ENCODE assay signal across 7 mouse cellular contexts in genomic region chr7:63937236-63938065, GRCm38 (mm10). TPM values are rescaled to one million over a fixed set of nuclear protein-coding genes. Genes with fewer than 3 reads are reported as not detected.
A peak's percentile ranks its signal among the peaks of the same experiment; 100 is the strongest.
DNase-seq lines count a peak whose midpoint lies in the region; ATAC-seq lines count a peak whose summit lies in the region.

No protein-coding gene starts in this region.

- peak overlapping the region; percentile 97 for H3K27ac ChIP-seq in hindbrain, embryonic 15.5 days (replicated peaks)
- peak overlapping the region; percentile 77 for H3K27ac ChIP-seq in limb, embryonic 11.5 days (replicated peaks; ENCODE audit: low read depth, low read length)
- peak overlapping the region; percentile 92 for H3K27ac ChIP-seq in midbrain, embryonic 12.5 days (replicated peaks)

- DNase-seq in ZHBTc4 (ENCODE audit: low read depth, low spot score): peak; percentile 92
- DNase-seq in cerebellum, adult 9-10 months: peak; percentile 82
- peak; percentile 84 for DNase-seq in gastrocnemius, adult 18-20 months (ENCODE audit: low spot score)
- DNase-seq in limb, embryonic 11.5 days (ENCODE audit: low spot score): peak; percentile 81
- DNase-seq in spleen, adult 18-20 months: peak; percentile 87 to 93

- no peaks in the 10 kb centered on the region for H3K27me3 ChIP-seq in hindbrain, embryonic 15.5 days
- H3K27me3 ChIP-seq in limb, embryonic 11.5 days (ENCODE audit: control insufficient read depth, insufficient read depth, low read length): no peaks in the 10 kb centered on the region
- H3K27me3 ChIP-seq in midbrain, embryonic 12.5 days: peaks cover 4% of the 10 kb centered on the region; the same call in 1 of the 2 replicates

- peaks cover 34% of the 10 kb centered on the region for H3K4me1 ChIP-seq in hindbrain, embryonic 15.5 days (replicated peaks)
- H3K4me1 ChIP-seq in limb, embryonic 11.5 days (ENCODE audit: control insufficient read depth, insufficient read depth, low read length): peaks cover 4% of the 10 kb centered on the region; the same call in 1 of the 2 replicates
- H3K4me1 ChIP-seq in midbrain, embryonic 12.5 days: peaks cover 33% of the 10 kb centered on the region

- no peak for ATAC-seq in hindbrain, embryonic 15.5 days (ENCODE audit: low FRiP score, low read depth)
- ATAC-seq in limb, embryonic 11.5 days (ENCODE audit: insufficient number of reproducible peaks, low FRiP score, low TSS enrichment, low read depth): peak; percentile 15
- ATAC-seq in midbrain, embryonic 12.5 days (ENCODE audit: low FRiP score, low read depth): peak; percentile 7

- peak overlapping the region; percentile 84 for H3K9ac ChIP-seq in hindbrain, embryonic 15.5 days
- peak overlapping the region; percentile 75 for H3K9ac ChIP-seq in limb, embryonic 11.5 days (ENCODE audit: low read length)
- H3K9ac ChIP-seq in midbrain, embryonic 12.5 days (replicated peaks): peak overlapping the region; percentile 96

- H3K4me3 ChIP-seq in hindbrain, embryonic 15.5 days: peak overlapping the region; percentile 96
- H3K4me3 ChIP-seq in limb, embryonic 11.5 days (ENCODE audit: low read depth, low read length): peak overlapping the region; percentile 67
- H3K4me3 ChIP-seq in midbrain, embryonic 12.5 days: peak overlapping the region; percentile 99

- peak overlapping the region; percentile 89 for H3K4me2 ChIP-seq in hindbrain, embryonic 15.5 days
- H3K4me2 ChIP-seq in limb, embryonic 11.5 days (ENCODE audit: low read depth, severe bottlenecking): peak overlapping the region; percentile 95
- peak overlapping the region; percentile 91 for H3K4me2 ChIP-seq in midbrain, embryonic 12.5 days (replicated peaks)

- H3K36me3 ChIP-seq in hindbrain, embryonic 15.5 days: no peaks in the 10 kb centered on the region
- H3K36me3 ChIP-seq in limb, embryonic 11.5 days (ENCODE audit: control insufficient read depth, insufficient read depth, low read length): no peaks in the 10 kb centered on the region
- H3K36me3 ChIP-seq in midbrain, embryonic 12.5 days: no peaks in the 10 kb centered on the region

- under 1% methylated on average over 71 of the region's 88 CpGs for WGBS in hindbrain, embryonic 15.5 days
- WGBS in limb, embryonic 11.5 days: under 1% methylated on average over 64 of the region's 88 CpGs
- under 1% methylated on average over 67 of the region's 88 CpGs for whole genome bisulfite sequencing in midbrain, embryonic 12.5 days

- H3K9me3 ChIP-seq in hindbrain, embryonic 15.5 days: no peaks in the 10 kb centered on the region
- no peaks in the 10 kb centered on the region for H3K9me3 ChIP-seq in limb, embryonic 11.5 days (ENCODE audit: control insufficient read depth, low read length)
- no peaks in the 10 kb centered on the region for H3K9me3 ChIP-seq in midbrain, embryonic 12.5 days

RNA-seq across cellular contexts. Expression of gene Klf13, which starts 1.3 kb away (rescaled TPM):
- total RNA-seq in gastrocnemius, adult 18-20 months (2021): 10 to 100 TPM; 33.3 to 55.3 TPM
- 24.7 and 26.8 TPM in 2 replicates for polyA plus RNA-seq in hindbrain, embryonic 15.5 days (2015; fragmentation: Nextera tagmentation; extraction: Ambion mirVana)
- polyA plus RNA-seq in limb, embryonic 11.5 days (2014; fragmentation: Nextera tagmentation; extraction: Ambion mirVana): 18.3 and 18.8 TPM in 2 replicates
- 30.7 and 31.8 TPM in 2 replicates for polyA plus RNA-seq in midbrain, embryonic 12.5 days (2016; fragmentation: Nextera tagmentation; extraction: Ambion mirVana)

RNA-seq across cellular contexts. Expression of gene E030018B13Rik, which starts 20.8 kb away (rescaled TPM):
- not detected for total RNA-seq in gastrocnemius, adult 18-20 months (2021)
- polyA plus RNA-seq in hindbrain, embryonic 15.5 days (2015; fragmentation: Nextera tagmentation; extraction: Ambion mirVana): not detected in 2 replicates
- not detected in 2 replicates for polyA plus RNA-seq in limb, embryonic 11.5 days (2014; fragmentation: Nextera tagmentation; extraction: Ambion mirVana)
- not detected in 2 replicates for polyA plus RNA-seq in midbrain, embryonic 12.5 days (2016; fragmentation: Nextera tagmentation; extraction: Ambion mirVana)
